Mouse (Mus musculus) ES-Bruce4 (cell line): ENCODE data around the gene Ghr.

Experiments
- CTCF ChIP-seq: IDR thresholded peaks from one replicate; pipeline ENCODE4 v1.8.1; 2011; ENCODE audit warnings: low read depth, low read length
- EP300 ChIP-seq: IDR thresholded peaks from 2 replicates; pipeline ENCODE4 v1.6.1; 2011; ENCODE audit warnings: low read depth, low read length; ENCODE audit not compliant: insufficient read depth
- POLR2A ChIP-seq: IDR thresholded peaks from one replicate; pipeline ENCODE4 v1.8.1; 2011; ENCODE audit warnings: low read length; ENCODE audit not compliant: insufficient read depth

DNA sequence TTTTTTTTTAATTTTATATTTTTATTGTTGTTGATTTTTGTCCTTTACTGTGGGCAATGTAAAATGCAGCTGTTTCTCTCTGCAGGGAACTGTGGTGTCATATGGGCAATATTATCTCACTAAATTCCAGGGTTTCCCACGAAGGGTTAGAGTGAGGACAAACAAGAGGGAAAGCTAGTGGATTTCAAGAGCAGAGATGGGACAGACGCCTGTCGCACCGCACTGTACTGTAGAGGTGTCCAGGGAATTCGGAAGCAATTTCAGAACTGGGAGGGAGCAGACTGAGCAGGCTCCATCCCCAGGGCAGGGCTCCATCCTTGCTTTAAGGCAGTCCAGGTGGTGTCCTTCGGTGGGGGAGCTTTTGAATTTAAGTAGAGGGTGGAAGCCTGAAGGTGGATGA is 312.1 kb downstream of the Ghr start:
- TF ChIP-seq CTCF (no peak), POLR2A (no peak), EP300 (0 out of 2 replicates have a peak, but pooled peaks have one; percentile 28)
